Comparison of ENCODE assay signal across 7 mouse cellular contexts in genomic region chr1:43196661-43197241, GRCm38 (mm10). TPM values are rescaled to one million over a fixed set of nuclear protein-coding genes. Genes with fewer than 3 reads are reported as not detected.
DNase-seq lines count a peak whose midpoint lies in the region; ATAC-seq and TF ChIP-seq lines count a peak whose summit lies in the region.

TSS of gene Fhl2 (minus strand) at chr1:43196984.

- TF ChIP-seq EP300 in lung, postnatal 0 days (IDR thresholded peaks at IDR 0.05), result no peak

- H3K4me1 ChIP-seq in lung, postnatal 0 days (ENCODE audit: insufficient read depth, low read depth, low read length), result no peaks in the 10 kb centered on the region
- no peaks in the 10 kb centered on the region for H3K4me1 ChIP-seq in hindbrain, postnatal 0 days (ENCODE audit: insufficient read depth, low read length)
- peaks cover 6% of the 10 kb centered on the region for H3K4me1 ChIP-seq in stomach, embryonic 14.5 days (ENCODE audit: control insufficient read depth, insufficient read depth, low read length)

- no peak within 1 kb of the TSS for H3K4me2 ChIP-seq in lung, postnatal 0 days (replicated peaks; ENCODE audit: low read depth, low read length)
- no peak within 1 kb of the TSS for H3K4me2 ChIP-seq in hindbrain, postnatal 0 days (ENCODE audit: low read depth, low read length)
- H3K4me2 ChIP-seq in stomach, embryonic 14.5 days (replicated peaks; ENCODE audit: low read depth, low read length), result no peak within 1 kb of the TSS

- no peaks in the 10 kb centered on the region for H3K36me3 ChIP-seq in lung, postnatal 0 days (ENCODE audit: insufficient read depth, low read length)
- H3K36me3 ChIP-seq in hindbrain, postnatal 0 days (ENCODE audit: insufficient read depth, low read length), result no peaks in the 10 kb centered on the region
- H3K36me3 ChIP-seq in stomach, embryonic 14.5 days (ENCODE audit: control insufficient read depth, insufficient read depth, low read length), result no peaks in the 10 kb centered on the region

- no peak within 1 kb of the TSS for H3K27ac ChIP-seq in lung, postnatal 0 days (ENCODE audit: low read length)
- no peak within 1 kb of the TSS for H3K27ac ChIP-seq in hindbrain, postnatal 0 days
- H3K27ac ChIP-seq in stomach, embryonic 14.5 days (ENCODE audit: low read length), result 0 out of 2 replicates have a peak within 1 kb of the TSS, but pooled peaks have one; percentile 16

- no peak within 1 kb of the TSS for H3K4me3 ChIP-seq in lung, postnatal 0 days (ENCODE audit: low read depth, low read length)
- H3K4me3 ChIP-seq in hindbrain, postnatal 0 days (ENCODE audit: low read length), result no peak within 1 kb of the TSS
- H3K4me3 ChIP-seq in stomach, embryonic 14.5 days (ENCODE audit: low read depth, low read length), result no peak within 1 kb of the TSS

- H3K9me3 ChIP-seq in lung, postnatal 0 days (ENCODE audit: low read length), result no peaks in the 10 kb centered on the region
- H3K9me3 ChIP-seq in hindbrain, postnatal 0 days (ENCODE audit: low read length), result no peaks in the 10 kb centered on the region
- no peaks in the 10 kb centered on the region for H3K9me3 ChIP-seq in stomach, embryonic 14.5 days (ENCODE audit: control insufficient read depth, low read depth, low read length)

- DNase-seq in lung, postnatal 0 days (ENCODE audit: low spot score), result no peak
- no peak for DNase-seq in lung, postnatal 4 days
- DNase-seq in heart, adult 11 months, result peak; percentile 97
- DNase-seq in hindbrain, postnatal 0 days (ENCODE audit: low spot score), result no peak
- DNase-seq in ovary, postnatal 36 days (ENCODE audit: low spot score), result no peak
- DNase-seq in urinary bladder, postnatal 25 days (ENCODE audit: low spot score), result no peak

- WGBS in lung, postnatal 0 days, result 67% methylated on average over 5 of the region's 5 CpGs
- 64% methylated on average over 5 of the region's 5 CpGs for WGBS in hindbrain, postnatal 0 days
- WGBS in stomach, embryonic 14.5 days, result 67% methylated on average over 5 of the region's 5 CpGs

- ATAC-seq in lung, postnatal 0 days, result no peak
- no peak for ATAC-seq in hindbrain, postnatal 0 days
- ATAC-seq in stomach, embryonic 14.5 days (ENCODE audit: insufficient number of reproducible peaks, insufficient read depth, low FRiP score, low read depth), result no peak

- H3K27me3 ChIP-seq in lung, postnatal 0 days (replicated peaks; ENCODE audit: insufficient read depth, low read length), result no peaks in the 10 kb centered on the region
- no peaks in the 10 kb centered on the region for H3K27me3 ChIP-seq in hindbrain, postnatal 0 days (ENCODE audit: insufficient read depth, low read length)
- H3K27me3 ChIP-seq in stomach, embryonic 14.5 days (ENCODE audit: control insufficient read depth, insufficient read depth, low read length), result no peaks in the 10 kb centered on the region

- TF ChIP-seq CTCF in lung, postnatal 0 days (IDR thresholded peaks at IDR 0.05), result no peak
- no peak for TF ChIP-seq CTCF in hindbrain, postnatal 0 days (IDR thresholded peaks at IDR 0.05; ENCODE audit: low read depth)

- H3K9ac ChIP-seq in lung, postnatal 0 days (replicated peaks; ENCODE audit: low read depth), result no peak within 1 kb of the TSS
- H3K9ac ChIP-seq in hindbrain, postnatal 0 days (replicated peaks; ENCODE audit: low read length), result no peak within 1 kb of the TSS
- H3K9ac ChIP-seq in stomach, embryonic 14.5 days (replicated peaks; ENCODE audit: low read depth, low read length), result no peak within 1 kb of the TSS

RNA-seq across cellular contexts. Expression of gene Fhl2, which starts in this region (rescaled TPM):
- 21.0 and 22.3 TPM in 2 replicates for polyA plus RNA-seq in lung, postnatal 0 days (2015; fragmentation: Nextera tagmentation; extraction: Ambion mirVana)
- total RNA-seq in hindbrain, postnatal 0 days (2014; rRNA removed), result 29.7 and 37.7 TPM in 2 replicates
- 24.5 and 25.6 TPM in 2 replicates for polyA plus RNA-seq in hindbrain, postnatal 0 days (2015; fragmentation: Nextera tagmentation; extraction: Ambion mirVana)
- 97.4 and 105 TPM in 2 replicates for polyA plus RNA-seq in stomach, embryonic 14.5 days (2014; fragmentation: Nextera tagmentation; extraction: Ambion mirVana)
